Mouse (Mus musculus) CH12.LX (cell line): ENCODE results near the gene Reg3g.
"Not testable (repeated sequence)": the region's sequence is repeated elsewhere in the genome, so short reads cannot be mapped to it uniquely, and the experiment has no call there.

Source experiments
- BHLHE40 ChIP-seq: IDR thresholded peaks from 2 replicates; pipeline ENCODE4 v1.6.1; 2011; ENCODE audit warnings: mild to moderate bottlenecking, low read depth, low read length, improper control_type of control experiment
- CHD1 ChIP-seq: IDR thresholded peaks from 2 replicates; pipeline ENCODE4 v1.6.1; 2012; ENCODE audit warnings: low read depth, low read length, improper control_type of control experiment, inconsistent platforms
- CTCF ChIP-seq, 2 experiments: IDR thresholded peaks in 1 of 2; conservative IDR thresholded peaks in 1 of 2; 2 replicates each; pipeline ENCODE4 v1.5.1; 2011 to 2012; ENCODE audit warnings: low read depth in 2 of 2, low read length in 2 of 2, improper control_type of control experiment in 1 of 2, inconsistent platforms in 1 of 2, mild to moderate bottlenecking in 1 of 2, moderate library complexity in 1 of 2
- EP300 ChIP-seq: IDR thresholded peaks from 2 replicates; pipeline ENCODE4 v1.6.1; 2011; ENCODE audit warnings: low read length, improper control_type of control experiment
- ETS1 ChIP-seq: conservative IDR thresholded peaks from 2 replicates; pipeline ENCODE4 v1.6.1; 2012; ENCODE audit warnings: low read depth, mild to moderate bottlenecking, inconsistent platforms, low read length, improper control_type of control experiment, moderate library complexity
- HCFC1 ChIP-seq: IDR thresholded peaks from 2 replicates; pipeline ENCODE4 v1.6.1; 2012; ENCODE audit warnings: low read depth, mild to moderate bottlenecking, inconsistent platforms, low read length, improper control_type of control experiment
- JUN ChIP-seq: IDR thresholded peaks from 2 replicates; pipeline ENCODE4 v1.6.1; 2011; ENCODE audit warnings: low read depth, mild to moderate bottlenecking, low read length, improper control_type of control experiment, moderate library complexity; ENCODE audit not compliant: insufficient read depth
- JUND ChIP-seq: conservative IDR thresholded peaks from 2 replicates; pipeline ENCODE4 v1.6.1; 2011; ENCODE audit warnings: low read depth, low read length, improper control_type of control experiment
- POLR2A ChIP-seq: IDR thresholded peaks from 2 replicates; pipeline ENCODE4 v1.6.1; 2011; ENCODE audit warnings: low read depth, mild to moderate bottlenecking, improper control_type of control experiment, low read length
- USF1 ChIP-seq: IDR thresholded peaks from 2 replicates; pipeline ENCODE4 v1.6.1; 2014; ENCODE audit warnings: low read depth, mild to moderate bottlenecking, inconsistent platforms, low read length, improper control_type of control experiment
- USF2 ChIP-seq: conservative IDR thresholded peaks from 2 replicates; pipeline ENCODE4 v1.6.1; 2011; ENCODE audit warnings: low read depth, low read length, improper control_type of control experiment
- ZC3H11A ChIP-seq: IDR thresholded peaks from 2 replicates; pipeline ENCODE4 v1.6.1; 2012; ENCODE audit warnings: low read depth, mild to moderate bottlenecking, inconsistent platforms, low read length, improper control_type of control experiment
- ZKSCAN1 ChIP-seq: IDR thresholded peaks from 2 replicates; pipeline ENCODE4 v1.6.1; 2012; ENCODE audit warnings: low read depth, inconsistent platforms, low read length, improper control_type of control experiment, borderline replicate concordance

GRCm38 (mm10) chr6:78422411-78422810 lies 46.3 kb downstream of the Reg3g start, which contains the start of gene Reg1:
- not testable (repeated sequence) for TF ChIP-seq ETS1; ZC3H11A; EP300; USF2; CTCF (conservative IDR thresholded peaks at IDR 0.05 in 1 of 2, IDR thresholded peaks at IDR 0.05 in 1 of 2; ENCODE audit: low read depth in 2 of 2, low read length in 2 of 2); BHLHE40; HCFC1; CHD1; USF1; ZKSCAN1; JUN; JUND; POLR2A
